Mouse (Mus musculus): ENCODE data around the gene Gpkow.

DNA sequence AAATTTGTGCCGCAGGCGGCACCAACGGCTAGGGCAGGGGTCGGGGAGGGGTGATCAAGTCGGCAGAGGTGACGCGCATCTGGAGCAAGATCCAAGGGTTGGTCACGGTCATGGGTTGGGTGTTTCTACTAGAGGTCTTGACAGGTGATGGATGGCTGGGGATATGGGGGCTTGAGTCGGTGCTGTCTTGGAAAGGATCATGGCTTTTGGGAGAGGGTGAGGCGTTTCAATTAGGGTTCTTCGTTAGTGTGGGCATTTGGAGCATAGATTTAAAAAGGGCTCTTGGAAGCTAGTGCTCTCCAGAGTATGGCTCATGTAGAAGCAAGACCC is 25.3 kb downstream of the Gpkow start:
- no peak for TF ChIP-seq CTCF (IDR thresholded peaks at IDR 0.05)
- no peak for TF ChIP-seq EP300 (IDR thresholded peaks at IDR 0.05)
